Mouse (Mus musculus): ENCODE data around the gene Thoc6.

The Thoc6 gene

DNA sequence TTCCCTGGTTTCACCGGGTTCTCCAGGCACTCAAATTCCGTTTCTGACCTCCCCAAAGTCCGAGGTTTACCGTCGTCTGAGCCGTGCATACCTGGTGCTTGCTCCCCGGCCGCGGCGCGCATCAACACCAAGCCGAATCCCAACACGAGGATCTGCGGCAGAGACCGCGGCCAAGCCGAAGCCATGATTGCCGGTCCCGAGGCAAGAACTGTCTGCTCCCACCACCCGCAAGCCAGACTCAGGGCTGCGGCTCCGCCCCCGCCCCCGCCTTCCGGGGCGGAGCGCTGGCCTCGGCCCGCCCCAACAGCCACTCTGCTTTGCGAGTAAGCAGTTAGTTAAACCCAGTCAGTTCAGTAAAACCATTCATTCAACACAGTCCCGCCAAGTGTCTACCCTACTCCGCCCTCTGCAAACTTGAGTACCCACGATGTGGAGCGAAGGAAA lies 3.6 kb upstream of the Thoc6 start, which contains the start of gene Tnfrsf12a:
Tnfrsf12a (minus strand) TSS at position 233 of the 444 bp plus-strand sequence.
- DNase-seq (ENCODE audit: low spot score): peak; percentile 87

DNA sequence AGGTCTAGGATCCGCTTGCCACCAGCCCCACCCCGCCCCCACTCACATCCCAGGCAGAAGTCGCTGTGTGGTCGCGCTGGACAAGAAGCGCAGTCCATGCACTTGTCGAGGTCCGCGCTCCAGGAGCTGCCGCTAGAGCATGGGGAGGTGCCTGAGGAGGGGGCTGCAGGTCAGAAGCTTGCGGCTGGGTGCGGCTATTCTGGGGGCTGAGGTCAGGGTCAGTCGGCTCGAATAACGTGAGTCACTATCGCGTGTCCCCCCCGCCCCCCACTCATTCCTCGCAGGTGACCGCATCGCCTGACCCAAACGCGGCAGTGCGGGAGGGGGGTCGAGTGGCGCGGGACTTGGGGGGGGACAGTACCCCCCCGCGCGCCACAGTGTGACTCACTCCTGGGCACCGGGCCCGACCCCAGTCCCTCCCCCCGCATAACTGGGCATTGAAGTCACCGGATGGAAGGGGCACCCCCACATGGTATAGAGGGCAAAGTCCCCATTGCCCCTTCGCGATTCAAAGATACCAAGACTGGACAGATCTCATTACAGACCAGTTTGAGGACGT lies 2.9 kb upstream of the Thoc6 start:
- peak; percentile 84 for DNase-seq (ENCODE audit: low spot score)

DNA sequence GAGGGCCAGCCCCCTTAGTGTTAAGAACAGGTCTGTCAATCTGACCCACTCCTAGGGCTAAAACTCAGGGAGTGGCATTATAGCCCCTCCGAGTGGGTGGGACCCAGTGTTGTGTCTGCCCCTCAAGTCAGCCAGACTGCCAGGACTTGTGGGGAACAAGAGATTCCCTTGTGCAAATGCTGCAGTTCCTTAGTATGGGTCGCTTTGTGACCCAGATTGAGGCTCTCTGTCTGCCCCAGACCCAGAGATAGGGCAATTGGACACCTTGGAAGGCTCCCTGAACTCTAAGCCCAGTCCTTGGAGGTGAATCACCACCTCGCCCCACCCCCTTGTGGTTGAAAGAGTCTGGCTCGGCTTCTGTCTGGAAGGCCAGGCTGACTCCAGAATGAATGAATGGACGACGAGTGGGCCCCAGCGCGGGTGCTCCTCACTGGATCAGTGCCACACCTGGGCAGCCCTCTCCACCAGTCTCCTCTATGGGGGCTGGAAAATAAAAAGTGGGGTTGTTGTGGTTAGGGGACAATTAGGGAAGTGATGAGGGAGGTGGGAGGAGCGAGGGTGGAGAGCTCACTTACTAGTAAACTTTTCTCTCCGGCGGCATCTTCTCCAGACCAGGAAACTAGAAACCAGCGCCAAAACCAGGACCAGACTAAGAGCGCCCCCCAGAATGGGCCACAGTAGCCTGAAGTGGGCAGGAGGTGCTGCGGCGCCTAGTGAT lies 2.0 kb upstream of the Thoc6 start:
- peak; percentile 75 for DNase-seq (ENCODE audit: low spot score)

DNA sequence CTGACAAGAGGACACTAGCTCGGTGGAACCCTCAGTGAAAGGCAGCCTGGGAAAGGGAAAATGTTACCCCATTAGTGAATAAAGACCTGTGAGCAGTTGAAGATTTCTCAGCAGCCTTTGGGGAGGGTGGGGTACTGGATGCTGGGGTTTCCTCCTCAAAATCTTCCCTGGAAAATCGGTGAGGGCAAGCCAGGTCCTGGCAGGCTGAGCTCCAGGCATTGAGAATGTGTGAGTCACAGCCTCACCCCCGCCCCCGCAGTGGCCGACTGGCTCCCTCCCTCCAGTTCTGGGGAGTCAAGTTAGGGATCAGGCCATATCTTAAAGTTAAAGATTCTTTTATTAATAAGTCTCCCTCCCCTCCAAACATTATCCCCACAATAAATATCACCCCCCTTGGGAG lies 1.4 kb upstream of the Thoc6 start:
- peak; percentile 77 for DNase-seq (ENCODE audit: low spot score)

DNA sequence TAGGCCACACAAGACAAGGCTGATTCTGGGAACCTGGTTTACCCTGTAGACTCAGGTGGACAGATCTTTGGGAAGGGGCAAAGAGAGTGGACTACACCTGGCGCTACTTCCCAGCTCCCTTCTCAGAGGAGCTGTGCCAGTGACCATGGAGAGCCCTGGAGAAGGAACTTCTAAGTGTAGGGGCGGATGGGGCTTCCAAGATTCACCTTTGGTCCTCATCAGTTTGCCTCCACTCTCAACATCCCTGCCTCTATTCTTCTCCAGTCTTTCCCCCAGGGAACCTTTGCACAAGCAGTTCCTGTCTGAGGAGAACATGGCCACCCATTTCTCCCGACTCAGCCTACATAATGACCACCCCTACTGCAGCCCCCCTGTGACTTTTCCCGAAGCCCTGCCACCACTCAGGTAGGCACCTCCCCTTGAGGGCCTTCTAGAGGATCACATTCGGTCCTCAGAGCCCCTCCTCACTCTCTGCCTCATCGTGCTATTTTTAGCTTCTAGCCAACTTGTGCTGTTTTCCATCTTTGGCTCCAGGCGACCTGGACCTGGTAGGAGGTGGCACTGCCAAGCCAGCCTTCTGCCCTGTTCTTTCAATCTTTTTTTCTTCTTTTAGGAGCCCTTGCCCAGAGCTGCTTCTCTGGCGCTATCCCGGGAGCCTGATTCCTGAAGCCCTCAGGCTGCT lies 730 bp upstream of the Thoc6 start:
- no peak for DNase-seq (ENCODE audit: low spot score)

DNA sequence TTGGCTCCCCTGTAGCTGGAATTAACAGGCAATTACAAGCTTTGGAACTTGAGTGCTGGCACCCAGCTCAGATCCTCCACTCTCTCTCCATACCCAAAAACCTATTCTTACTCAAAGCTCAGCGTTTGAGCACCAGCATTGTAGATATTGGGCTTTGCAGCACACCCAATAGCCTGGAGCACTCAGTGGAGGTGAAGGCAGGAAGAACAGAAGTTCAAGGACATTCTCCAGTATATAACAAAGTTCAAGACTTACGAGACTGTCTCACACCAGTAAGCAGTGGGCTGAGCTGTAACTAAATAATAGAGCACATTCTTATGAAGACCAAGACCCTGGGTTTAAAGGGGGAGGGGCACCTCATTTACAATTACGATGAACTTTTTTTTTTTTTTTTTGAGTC lies 921 bp downstream of the Thoc6 start:
- no peak for DNase-seq (ENCODE audit: low spot score)

DNA sequence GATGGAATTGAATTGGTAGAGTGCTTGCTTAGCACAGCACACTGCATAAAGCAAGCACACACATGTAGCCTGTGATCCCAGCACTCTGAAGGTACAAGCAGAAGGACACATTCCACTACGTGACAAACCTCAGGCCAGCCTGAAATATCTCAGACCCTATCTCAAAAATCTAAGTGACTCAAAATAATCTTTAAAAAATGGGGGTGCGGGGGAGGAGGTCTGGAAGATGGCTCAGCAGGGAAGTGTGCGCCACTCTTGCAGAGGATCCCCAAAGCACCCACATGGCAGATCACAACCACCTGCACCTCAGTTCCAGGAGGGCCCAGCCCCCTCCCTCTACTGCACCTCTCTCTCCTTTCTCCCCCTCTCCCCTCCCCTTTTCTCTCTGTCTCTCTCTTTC lies 2.2 kb downstream of the Thoc6 start:
- DNase-seq (ENCODE audit: low spot score): no peak

DNA sequence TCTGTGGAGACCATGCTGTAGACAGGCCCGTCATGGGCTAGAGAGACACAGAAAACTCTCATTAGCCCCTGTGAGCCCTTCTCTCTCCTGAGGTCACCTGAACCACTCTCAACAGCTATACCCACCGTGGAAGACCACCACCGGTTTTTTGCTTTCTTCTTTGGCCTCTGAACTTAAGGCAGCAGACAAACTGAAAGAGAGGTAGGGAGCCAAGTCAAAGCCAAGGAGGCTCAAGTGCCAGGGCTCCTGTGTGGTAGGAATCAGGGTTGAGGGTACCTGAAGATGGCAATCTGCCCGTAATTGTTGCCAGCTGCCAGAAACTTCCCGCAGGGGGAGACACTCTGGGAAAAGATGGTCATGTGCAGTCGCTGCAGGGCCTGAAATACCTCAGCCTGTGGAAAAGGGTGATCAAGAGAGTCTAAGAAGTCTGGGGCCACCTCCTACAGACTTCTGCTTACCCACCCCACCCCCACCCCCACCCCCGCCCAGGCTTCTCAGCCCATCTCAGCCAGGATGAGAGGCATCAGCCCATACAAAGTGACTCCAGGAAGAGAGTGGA lies 3.1 kb downstream of the Thoc6 start:
- no peak for DNase-seq (ENCODE audit: low spot score)

DNA sequence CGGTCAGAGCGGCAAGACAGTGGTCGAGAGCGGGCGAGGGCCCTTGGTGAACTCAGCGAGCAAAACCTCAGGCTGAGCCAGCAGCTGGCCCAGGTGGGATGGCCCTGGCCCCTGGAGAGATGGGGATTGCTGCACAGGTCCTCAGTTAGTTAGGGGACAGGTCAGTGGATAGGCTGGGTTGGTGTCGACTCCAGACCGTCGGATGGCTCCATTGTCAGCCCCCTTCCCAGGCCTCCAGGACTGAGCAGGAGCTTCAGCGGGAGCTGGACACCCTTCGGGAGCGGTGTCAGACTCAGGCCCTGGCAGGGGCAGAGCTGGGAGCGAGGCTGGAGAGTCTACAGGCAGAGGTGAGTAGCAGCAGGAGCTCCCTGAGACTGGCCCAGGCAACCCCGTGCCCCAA lies 8.2 kb downstream of the Thoc6 start:
- DNase-seq (ENCODE audit: low spot score): peak; percentile 51

DNA sequence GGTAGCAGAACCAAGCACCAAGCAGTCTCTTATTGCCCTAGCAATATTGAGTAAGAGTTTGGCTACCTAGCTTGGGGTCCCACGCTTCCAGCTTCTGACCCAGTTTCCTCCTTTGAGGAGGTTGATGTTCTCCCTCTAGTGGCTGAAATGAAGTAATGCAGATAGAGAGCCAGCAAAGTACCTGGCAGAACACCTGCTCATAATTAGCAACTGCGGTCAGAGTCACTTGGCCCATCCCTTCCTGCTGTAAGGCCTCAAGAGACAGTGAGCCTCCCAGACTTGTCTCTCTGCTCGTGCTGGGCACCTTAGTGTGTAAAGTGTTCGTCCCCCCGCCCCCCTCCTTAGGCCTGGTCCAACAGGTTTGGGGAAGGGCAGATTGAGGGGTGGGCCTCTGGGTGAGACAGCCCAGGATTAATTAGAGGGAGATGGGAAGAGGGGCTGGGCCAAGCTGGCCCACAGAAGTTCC lies 9.1 kb downstream of the Thoc6 start:
- DNase-seq (ENCODE audit: low spot score): no peak

DNA sequence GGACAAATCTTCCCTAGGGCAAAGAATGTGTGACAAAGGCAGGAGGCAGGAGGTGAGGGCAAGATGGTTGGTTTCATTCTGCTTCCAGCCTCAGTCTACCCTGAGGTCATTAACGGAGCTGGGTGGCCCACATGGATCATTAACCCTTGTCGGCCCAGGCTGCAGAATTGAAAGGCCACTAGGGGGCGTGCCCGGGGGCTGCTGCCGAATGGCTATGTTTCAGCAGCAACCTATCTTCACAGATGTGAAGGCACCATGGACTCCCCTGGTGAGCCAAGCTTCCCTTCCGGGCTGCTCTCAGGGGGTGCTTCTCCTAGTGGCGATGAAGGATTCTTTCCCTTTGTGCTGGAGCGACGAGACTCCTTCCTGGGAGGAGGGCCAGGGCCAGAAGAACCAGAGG lies 12.2 kb downstream of the Thoc6 start:
- peak; percentile 70 for DNase-seq (ENCODE audit: low spot score)

DNA sequence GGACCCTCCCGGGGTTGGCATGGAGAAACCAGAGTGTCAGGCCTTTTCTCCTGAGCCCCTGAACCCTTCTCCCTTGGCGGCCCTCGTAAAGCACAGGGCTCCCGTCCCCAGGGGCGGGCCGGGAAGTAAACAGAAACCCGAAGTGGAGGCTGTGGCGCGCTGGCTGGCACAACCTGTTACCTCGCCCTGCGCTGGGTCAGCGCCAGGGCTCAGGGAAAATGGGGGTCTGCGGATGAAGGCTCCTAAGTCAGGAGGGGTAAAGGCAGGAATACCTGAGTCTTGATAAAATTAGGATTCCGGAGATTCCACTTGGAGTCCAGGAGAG lies 12.8 kb downstream of the Thoc6 start:
- DNase-seq (ENCODE audit: low spot score): no peak

DNA sequence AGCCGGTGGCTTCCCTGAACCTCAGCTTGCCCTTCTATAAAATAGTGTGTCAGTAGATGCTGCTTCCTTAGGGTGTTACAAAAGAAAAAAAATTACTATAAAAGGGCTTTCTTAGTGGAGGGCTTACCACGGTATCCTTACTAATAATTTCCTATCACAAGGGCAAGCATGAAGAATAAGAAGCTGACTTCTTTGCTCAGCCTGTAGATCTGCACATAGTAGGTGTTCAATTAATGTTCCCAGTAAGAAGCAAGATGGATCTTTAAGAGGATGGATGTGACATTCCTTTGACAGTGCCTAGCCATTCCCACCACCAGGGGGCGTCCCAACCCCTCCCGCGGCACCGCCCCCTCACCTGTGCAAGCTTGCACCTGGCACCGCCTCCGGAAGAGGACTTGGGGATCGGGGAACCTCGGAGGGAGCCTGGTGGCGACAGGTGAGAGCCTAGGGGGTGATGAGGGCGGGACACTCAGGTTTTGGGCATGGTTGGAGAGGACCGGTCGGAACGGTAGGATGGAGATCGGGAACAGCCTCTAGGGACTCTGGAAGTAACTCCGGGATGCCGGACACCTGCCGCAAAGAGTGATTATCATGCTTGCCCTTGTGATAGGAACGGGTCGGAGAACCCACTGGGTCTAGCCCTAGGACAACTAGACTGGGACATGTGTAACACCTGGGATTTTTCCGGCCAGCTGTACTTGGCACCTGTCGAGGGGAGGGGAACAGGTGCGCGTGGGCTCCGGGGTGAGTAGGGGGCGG lies 13.4 kb downstream of the Thoc6 start, which contains the start of gene Bicdl2:
Bicdl2 (plus strand) TSS at position 390 of the 759 bp plus-strand sequence.
- peak; percentile 82 for DNase-seq (ENCODE audit: low spot score)

DNA sequence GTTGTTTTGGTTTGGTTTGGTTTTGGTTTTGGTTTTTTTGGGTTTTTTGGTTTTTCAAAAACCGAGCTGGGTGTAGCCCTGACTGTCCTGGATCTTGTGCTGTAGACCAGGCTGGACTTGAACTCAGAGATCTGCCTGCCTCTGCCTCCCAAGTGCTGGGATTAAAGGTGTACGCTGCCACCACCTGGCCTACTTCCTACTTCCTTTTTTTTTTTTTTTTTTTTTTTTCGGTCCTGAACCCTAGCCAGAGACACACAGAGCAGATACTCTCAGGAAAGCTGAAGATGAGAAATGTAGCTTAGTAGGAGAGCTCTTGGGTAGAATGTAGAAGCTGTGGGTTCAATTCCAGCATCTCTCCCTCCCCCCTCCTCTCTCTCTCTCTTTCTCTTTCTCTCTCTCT lies 15.2 kb downstream of the Thoc6 start:
- DNase-seq (ENCODE audit: low spot score): no peak

DNA sequence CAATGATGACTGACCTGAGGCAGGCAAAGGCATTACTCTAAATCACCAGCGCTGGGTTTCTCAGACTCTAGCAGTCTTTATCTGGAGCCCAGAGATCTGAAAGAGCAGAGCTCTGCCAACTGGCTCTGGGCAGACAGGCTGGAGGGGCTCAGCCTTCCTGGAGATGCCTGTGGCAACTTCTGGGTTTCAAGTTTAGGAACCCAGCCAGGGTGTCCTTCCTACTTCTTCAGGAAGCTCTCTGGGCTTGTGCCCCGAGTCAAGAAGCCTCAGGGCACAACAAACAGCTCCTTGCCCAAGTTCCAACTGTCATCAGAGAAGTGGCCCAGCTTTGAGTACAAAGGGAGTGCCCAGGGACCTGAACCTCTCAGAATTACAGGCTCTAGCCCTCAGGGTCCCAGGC lies 19.3 kb downstream of the Thoc6 start:
- no peak for DNase-seq (ENCODE audit: low spot score)

DNA sequence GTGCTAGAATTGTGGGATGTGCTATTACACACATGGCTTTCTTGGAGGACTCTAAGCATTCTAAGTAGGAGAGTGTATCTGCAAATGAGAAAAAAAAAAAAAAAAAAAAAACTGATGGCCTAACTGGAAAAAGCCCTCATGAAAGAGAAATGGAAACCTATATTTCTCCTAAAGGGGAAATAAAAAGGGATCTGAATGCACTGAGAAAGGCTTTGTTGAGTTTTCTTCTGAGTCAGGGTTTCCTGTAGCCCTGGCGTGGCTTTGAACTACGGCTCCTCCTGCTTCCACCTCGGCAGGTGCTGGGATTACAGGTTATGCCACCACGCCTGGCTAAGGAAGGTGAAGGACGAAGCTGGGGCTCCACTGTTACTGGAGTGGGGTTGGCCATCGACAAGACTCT lies 19.7 kb downstream of the Thoc6 start:
- DNase-seq (ENCODE audit: low spot score): no peak

DNA sequence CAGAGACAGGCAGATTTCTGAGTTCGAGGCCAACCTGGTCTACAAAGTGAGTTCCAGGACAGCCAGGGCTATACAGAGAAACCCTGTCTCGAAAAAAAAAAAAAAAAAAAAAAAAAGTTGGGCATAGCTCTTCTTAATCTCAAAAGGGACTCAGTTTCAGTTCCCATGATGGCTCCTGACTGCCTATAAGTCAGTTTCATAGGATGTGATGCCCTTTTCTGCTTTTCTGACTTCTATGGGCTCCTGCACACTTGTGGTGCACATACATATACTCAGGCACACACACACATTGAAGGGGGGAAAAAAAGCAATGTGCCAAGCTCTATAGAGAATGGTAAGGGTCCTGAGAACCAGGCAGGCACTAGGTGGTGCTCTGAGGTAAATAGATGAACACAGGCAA lies 20.4 kb downstream of the Thoc6 start:
- DNase-seq (ENCODE audit: low spot score): no peak

DNA sequence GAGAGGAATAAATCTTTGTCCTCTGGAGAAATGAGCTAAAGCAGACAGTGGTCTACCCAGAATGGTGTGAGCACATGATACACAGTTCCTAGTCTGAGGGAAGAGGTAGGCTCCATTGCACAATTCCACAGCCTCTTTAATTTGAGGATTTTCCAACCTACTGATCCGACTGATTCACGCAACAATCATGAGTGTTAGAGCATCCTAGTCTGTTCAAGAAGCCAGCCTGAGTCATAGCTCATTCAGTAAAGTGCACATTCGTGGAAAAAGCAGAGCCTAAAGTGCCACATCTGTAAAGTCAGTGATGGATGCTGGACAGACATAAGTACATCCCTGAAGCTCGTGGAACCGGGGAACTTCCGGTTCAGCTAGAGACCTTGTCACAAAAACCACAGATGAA lies 22.3 kb downstream of the Thoc6 start:
- no peak for DNase-seq (ENCODE audit: low spot score)

DNA sequence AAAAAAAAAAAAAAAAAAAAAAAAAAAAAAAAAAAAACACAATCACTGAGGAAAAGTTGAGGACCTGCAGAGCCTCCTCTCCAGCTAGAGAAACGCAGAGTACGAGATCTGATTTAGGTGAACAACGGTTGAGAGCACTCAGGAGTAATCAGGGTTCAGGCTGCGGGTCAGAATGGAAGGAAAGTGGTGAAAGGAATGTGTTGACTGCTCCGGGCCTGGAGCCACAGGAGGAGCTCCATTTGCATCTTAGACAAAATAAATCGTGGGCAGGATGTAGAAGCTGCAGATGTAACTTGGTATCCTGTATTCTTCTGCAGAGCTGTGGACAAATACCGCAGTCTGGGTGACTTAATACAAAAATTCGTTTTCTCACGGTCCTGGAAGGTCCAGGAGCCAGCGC lies 27.8 kb downstream of the Thoc6 start:
- no peak for DNase-seq (ENCODE audit: low spot score)

DNA sequence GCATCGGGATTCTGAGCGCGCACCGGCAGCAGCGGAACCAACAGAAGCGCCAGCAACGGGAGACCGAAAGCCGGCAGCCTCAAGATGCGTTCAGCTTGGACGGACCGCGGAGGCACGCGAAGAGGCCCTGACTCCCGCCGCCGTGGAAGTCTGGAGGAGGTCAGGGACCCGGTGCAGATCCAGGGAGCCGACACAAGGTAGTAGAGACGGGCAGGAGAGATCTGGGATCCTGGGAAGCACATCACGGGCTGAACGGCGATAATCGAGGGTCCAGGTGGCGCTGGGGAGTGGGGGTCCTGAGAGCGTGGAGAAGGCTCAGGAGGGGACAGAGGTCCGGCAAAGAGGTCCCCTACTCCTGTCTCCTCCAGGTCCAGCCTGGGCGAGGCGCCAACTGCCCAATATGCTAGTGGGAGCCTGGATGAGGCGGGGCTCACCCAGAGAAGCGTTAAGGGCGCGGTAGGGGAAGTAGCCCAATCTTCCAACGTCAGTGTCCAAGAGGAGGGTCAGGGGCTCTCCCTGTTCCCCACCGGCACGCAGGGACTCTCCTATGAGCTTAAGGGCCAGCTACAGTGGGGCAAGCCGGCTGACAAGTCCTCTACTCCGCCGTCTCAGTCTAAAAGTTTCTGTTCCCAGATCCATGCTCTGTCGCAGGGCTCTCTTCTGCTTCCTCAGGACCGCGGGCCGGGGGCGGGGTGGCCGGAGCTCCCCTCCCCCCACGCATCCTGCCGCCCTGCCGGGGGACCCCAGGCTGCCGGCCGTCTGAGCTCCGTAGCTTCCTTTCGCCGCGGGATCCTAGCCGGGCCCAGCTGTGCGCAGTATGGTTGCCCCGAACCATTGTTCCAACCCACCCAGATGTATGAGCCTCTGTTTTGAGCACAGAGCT lies 28.8 kb downstream of the Thoc6 start, which contains the start of gene Mmp25:
Mmp25 (minus strand) TSS at position 665 of the 883 bp plus-strand sequence.
- peak; percentile 67 for DNase-seq (ENCODE audit: low spot score)

DNA sequence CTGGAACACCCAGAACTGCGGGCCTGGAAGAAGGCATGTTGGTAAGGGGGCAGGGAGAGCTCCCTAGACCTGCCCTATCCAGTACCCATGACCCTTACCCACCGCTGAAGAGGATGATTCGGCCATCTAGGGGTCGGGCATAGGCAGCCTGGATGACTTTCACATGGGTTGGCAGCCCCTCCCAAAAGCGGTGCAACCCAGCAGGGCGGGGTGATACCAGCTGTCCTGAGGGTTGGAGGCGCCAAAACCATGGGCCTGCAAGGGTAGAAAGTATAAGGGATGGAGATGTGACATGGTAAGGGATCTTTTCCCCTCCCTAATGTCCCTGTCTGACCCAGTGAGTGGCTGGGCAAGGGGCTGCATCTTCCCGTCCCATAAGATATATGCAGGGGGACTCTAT lies 42.4 kb downstream of the Thoc6 start:
- no peak for DNase-seq (ENCODE audit: low spot score)

All from testis, postnatal 10 days (tissue).